Mouse (Mus musculus) T-helper 17 cell (primary cell): ENCODE measurements around the gene Ttll8.

ENCODE experiments used
- in situ Hi-C, 2 experiments: fragments of 300-600 bp; cut with MboI, MseI; formaldehyde crosslinking; loops; 1 replicate in 1 of 2; 2 replicates in 1 of 2; pipeline ENCODE4 v1.15.1; 2025; ENCODE audit warnings: high pct_unique_total_duplicates in 2 of 2

The Ttll8 gene

GRCm38 (mm10) chr15:88843486-88844097, 110.6 kb downstream of the Ttll8 start:
- in situ Hi-C loops: no loop called here

- in situ Hi-C loops: no loop called here
Measured at GRCm38 (mm10) chr15:88842300-88842673, 111.9 kb downstream of the Ttll8 start.

GRCm38 (mm10) chr15:88841580-88842299, 112.5 kb downstream of the Ttll8 start:
- in situ Hi-C loops: no loop called here

GRCm38 (mm10) chr15:88841160-88841559, 113.1 kb downstream of the Ttll8 start:
- in situ Hi-C loops: no loop called here
